Mouse (Mus musculus) gastrocnemius, postnatal 4 days (tissue): ENCODE results near the gene Mmp7. TPM values are rescaled to one million over a fixed set of nuclear protein-coding genes. Genes with fewer than 3 reads are reported as not detected.

ENCODE experiments used
- DNase-seq, 2 experiments: peaks; one replicate each; pipeline ENCODE4 v3.0.0; 2021 to 2022; ENCODE audit warnings: low spot score in 2 of 2, mixed read lengths in 2 of 2
- long read RNA-seq, 2 experiments: library from polyadenylated mRNA; stranded (forward); transcript quantifications; one replicate each; pipeline ENCODE4 v2.0.0; 2021
- total RNA-seq, 2 experiments: library from RNA; stranded (reverse); gene quantifications; 2 replicates each; pipeline ENCODE4 v1.2.3; 2021

Gene Mmp7
- total RNA-seq: not detected
- long read RNA-seq, experiment 1: 0 reads
- long read RNA-seq, experiment 2: 0 reads

GRCm38 (mm10) chr9:7691790-7692189 lies at the start of gene Mmp7:
Gene Mmp7, plus strand, starts transcription at chr9:7692090.
- DNase-seq: no peak

GRCm38 (mm10) chr9:7647901-7648300 lies 44.0 kb upstream of the Mmp7 start:
- no peak for DNase-seq

DNA sequence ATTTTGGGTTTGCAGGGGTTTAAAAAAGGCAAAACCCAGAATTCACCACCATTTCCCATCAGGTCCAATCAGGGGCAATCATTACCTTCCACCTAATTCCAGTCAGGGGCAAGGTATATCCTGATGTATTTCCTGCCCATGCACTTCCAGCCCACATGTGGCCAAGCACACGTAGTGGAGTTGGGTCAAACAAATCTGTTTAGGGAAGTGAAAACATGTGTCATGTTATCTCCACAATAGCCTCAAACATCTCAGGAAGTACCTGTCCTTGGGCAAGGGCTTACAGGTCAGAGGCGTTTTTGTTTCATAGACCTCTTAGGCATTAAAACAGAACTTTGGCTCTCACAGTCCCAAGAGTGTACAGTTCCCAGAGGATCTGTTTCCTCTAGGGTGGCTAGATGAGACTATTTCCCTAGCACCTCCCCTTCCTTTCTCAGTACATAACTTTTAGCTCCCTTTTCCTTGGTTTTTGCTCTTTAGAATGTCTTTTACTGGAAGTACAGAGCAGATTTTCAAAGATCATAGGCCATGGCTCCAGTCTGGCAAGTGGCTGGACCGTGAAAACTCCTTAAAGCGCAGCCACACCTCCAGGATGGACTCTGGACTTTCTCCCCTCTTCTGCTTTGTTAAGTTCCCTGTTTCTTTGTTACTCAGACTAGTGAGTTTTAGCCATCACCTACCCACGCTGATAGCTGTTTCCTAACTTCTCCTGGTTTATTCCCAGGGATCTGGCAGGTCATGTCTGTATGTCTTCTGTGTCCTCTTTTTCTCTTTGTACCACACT lies 41.3 kb upstream of the Mmp7 start:
- DNase-seq: no peak

- DNase-seq: no peak
Observed at GRCm38 (mm10) chr9:7652351-7653085, 39.4 kb upstream of the Mmp7 start.

GRCm38 (mm10) chr9:7657946-7658345 lies 33.9 kb upstream of the Mmp7 start:
- no peak for DNase-seq

- DNase-seq: no peak
Observed at GRCm38 (mm10) chr9:7659469-7660020, 32.3 kb upstream of the Mmp7 start.

DNA sequence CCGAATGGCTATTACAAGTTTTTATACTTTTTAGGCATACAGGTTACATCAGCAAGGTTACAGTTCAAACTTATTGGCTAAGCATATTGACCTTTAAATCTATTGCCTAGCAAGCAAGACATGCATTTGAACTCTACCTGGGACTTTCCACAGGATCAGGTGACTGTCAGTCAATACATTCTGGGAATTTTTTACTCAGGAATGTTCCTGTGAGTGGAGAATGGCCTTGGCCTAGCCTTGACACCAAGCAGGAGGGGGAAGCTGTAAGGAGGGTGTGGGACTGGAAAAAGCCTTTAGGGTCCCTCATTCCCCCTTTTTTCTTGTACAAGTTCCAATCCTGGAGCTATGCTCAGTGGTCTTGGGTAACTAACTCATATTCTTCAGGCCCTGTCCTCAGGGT lies 30.5 kb upstream of the Mmp7 start:
- no peak for DNase-seq

DNA sequence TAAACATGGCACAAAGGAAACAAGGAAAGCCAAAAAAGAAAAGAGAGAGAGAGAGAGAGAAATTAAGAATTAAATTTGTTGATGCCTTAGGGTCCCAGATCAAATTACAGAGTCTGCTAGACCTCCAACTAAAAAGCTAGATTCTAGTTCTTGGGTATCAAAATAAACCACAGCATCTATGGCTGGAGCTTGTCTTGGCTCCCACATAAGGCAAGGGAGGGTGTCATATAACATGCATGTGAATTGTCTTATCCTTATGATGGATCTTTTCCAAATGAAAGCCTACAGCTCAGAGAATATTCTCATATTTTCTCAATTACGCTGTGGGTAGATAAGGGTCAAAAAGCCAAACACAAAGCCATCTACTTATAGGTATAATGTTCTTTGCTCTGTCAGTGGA lies 22.2 kb upstream of the Mmp7 start:
- no peak for DNase-seq

DNA sequence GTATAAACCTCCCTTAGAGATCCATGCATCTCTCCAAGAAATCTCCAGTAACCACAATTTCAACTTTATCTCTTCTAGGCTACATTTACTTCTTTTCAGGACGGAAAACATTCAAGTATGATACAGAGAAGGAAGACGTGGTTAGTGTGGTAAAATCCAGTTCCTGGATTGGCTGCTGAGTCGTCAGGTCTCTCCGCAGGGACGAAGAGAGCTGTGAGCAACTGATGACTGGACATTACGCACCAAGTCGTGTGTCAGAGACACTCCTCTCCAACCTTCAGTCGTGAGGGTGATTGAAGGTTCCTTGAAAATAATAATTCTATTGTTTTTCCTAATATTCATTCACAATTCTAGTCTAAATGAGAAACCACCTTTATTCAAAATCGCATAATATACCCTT lies 18.9 kb upstream of the Mmp7 start:
- DNase-seq: no peak

DNA sequence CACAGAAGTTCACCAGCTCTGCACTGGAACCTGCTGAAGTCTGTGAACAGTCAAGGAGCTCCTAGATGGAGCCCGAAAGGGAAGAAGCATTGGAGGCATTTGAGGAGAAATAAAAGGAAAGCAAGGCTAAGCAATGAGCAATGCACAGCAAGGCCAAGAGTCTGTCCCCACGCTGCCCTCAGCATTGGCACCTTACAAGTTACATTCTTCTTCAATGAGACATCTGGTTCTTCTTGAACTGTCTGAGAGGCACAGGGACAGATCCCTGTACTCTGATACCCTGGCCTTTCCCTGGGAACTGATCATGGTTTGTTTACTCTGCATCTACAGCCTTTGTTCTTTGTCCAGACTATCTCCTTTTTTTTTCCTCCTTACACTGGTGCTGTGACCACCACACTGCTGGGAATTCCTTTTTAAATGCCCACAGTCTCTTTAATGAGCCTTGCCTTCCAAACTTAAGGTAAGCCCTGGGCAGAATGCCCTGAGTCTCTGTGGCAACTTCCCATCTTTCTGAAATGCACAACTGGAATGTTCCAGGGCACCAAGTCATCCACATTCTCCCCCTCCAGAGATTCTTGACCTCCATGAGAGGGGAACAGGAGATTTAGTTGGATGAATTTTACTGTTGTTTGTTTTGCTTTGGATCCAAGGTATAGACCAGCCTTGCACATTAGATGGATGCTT lies 13.6 kb upstream of the Mmp7 start:
- DNase-seq: no peak

DNA sequence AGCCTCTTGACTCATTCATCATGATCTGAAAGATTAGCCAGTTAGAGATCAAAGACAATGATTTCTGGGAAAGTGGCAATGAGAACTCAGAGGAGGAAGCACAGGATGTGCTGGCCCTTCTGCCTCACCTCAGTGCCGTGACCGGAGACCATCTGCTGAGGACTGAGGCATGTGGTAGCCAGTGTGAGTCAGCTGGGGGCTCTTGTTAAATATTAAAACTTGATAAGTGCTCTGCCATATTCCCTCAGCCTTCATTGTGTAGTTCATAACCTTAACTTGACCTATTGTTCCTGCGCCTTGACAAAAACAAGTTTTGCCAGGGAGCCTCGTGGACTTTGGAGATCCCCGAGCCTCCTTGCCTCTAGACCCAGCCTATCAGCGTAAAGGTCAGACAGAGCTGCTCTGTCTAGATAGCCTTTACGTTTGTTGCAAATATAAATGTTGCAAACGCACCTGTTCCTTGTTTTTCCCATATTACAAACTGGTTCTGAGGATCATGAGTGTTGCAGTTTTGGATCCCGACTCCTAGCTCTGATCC lies 9.7 kb upstream of the Mmp7 start:
- DNase-seq: no peak

DNA sequence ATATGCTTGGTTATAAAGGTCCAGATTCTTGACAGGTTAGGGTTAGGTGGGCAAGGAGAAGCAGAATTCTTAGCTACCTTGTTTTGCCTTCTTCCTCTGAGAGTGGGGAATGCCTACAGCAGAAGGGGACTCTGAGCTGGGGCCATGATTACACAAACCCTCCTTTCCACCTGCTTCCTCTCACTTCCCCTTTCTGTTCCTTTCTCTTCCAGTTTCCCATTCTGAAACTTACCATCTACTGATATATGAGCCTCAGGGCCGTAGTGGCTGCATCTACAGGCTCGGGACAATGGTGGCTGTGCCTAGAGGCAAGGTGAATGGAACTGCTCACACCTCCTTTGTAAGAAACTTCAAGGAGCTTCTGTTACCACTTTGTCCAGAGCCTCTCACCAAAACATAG lies 5.9 kb upstream of the Mmp7 start:
- DNase-seq: no peak

DNA sequence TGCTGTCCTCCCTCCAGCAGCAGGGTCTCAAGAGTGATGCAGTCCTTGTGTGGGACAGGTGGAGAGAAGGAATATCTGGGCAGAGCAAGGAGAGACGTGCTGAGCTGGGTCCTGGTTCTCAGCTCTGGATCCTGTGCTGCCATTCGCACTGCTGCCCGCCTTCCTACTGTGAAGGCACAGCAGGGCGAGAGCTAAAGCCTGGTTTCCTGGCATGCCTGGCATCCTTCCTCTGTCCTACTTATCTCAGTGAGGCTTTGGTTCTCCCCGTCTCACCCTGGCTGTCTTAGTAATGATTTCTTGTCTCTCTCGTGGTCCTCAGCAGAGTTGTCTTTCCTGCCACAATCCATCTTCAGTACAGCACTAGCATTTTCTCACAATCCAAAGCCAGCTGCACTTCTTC lies 2.1 kb upstream of the Mmp7 start:
- no peak for DNase-seq

GRCm38 (mm10) chr9:7693961-7694360 lies 2.1 kb downstream of the Mmp7 start:
- DNase-seq: no peak

GRCm38 (mm10) chr9:7695646-7696045 lies 3.8 kb downstream of the Mmp7 start:
- DNase-seq: no peak

- DNase-seq: no peak
Observed at GRCm38 (mm10) chr9:7708698-7709097, 16.8 kb downstream of the Mmp7 start.

- DNase-seq: no peak
Observed at GRCm38 (mm10) chr9:7711196-7711595, 19.3 kb downstream of the Mmp7 start.

- DNase-seq: no peak
Observed at GRCm38 (mm10) chr9:7714062-7714907, 22.4 kb downstream of the Mmp7 start.

- no peak for DNase-seq
Observed at GRCm38 (mm10) chr9:7714908-7715175, 23.0 kb downstream of the Mmp7 start.

DNA sequence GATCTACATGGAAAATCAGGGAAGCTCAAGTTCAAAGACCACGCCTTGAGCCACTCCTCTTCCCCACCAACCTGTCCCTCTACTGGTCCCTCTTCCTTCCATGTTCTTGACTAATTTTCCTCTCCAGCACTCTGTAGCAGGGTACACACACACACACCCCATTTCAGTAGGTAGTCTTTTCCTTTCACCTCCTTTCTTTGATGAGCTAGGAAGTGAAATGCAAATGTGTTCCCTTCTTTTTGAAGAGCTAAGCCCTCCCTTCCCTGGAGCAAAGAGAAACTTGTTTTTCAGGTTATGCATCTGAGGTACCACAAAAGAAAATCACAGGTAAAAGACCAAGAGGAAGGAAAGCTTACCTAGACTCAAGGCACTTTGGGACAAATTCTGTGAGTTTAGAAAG lies 29.7 kb downstream of the Mmp7 start:
- no peak for DNase-seq

DNA sequence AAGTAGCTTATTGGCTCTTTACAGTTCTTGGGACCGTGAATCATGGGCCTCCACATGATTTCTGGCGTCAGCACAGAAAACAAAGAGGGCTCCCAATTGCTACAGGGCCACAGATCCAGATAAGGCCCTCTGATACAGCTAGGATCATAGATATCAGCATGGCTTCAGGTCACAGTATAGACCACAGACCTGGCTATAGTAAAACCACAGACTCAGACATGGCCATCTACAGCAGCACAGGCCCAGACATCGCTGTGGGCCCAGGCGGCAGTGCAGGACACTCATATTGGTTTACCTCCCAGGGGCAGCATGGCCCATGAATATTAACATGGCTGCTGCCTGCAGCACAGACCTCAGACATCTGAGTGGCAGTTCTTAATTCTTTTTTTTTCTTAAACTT lies 37.1 kb downstream of the Mmp7 start:
- no peak for DNase-seq
